Mouse (Mus musculus) effector memory CD4-positive, alpha-beta T cell, adult 5 months (primary cell): ENCODE measurements around the gene Cst6. TPM values are rescaled to one million over a fixed set of nuclear protein-coding genes. Genes with fewer than 3 reads are reported as not detected.

Source experiments
- polyA plus RNA-seq: library from polyadenylated mRNA; unstranded; fragments of 100-300 nt; shearing (Covaris generic); gene quantifications from one replicate; pipeline ENCODE4 v1.2.1, GENCODE M21; 2017

The Cst6 gene
- 0.65 TPM for polyA plus RNA-seq

GRCm38 (mm10) chr19:5349502-5349873 lies at the start of gene Cst6:
TSS of gene Cst6 (minus strand) at chr19:5349574.

GRCm38 (mm10) chr19:5388588-5389242 lies 39.3 kb upstream of the Cst6 start, which contains the start of gene Sart1:
TSS of gene Sart1 (minus strand) at chr19:5388703.

GRCm38 (mm10) chr19:5367053-5367359 lies 17.6 kb upstream of the Cst6 start, which contains the start of gene Banf1:
TSS of gene Banf1 (minus strand) at chr19:5367168.

GRCm38 (mm10) chr19:5366175-5367052 lies 17.0 kb upstream of the Cst6 start, which contains the start of gene Eif1ad:
TSS of gene Eif1ad (plus strand) at chr19:5366741.

GRCm38 (mm10) chr19:5335441-5335840 lies 13.9 kb downstream of the Cst6 start, which contains the start of gene Catsper1:
TSS of gene Catsper1 (plus strand) at chr19:5335741.

GRCm38 (mm10) chr19:5297903-5298800 lies 51.2 kb downstream of the Cst6 start, which contains the start of gene Gal3st3:
TSS of gene Gal3st3 (plus strand) at chr19:5298331.

GRCm38 (mm10) chr19:5294972-5295735 lies 54.2 kb downstream of the Cst6 start, which contains the start of gene Sf3b2:
TSS of gene Sf3b2 (minus strand) at chr19:5295455.

Other genes with a start within 250 kb of the Cst6 start
- 151 TPM for gene Rab1b, start 242.5 kb downstream of the Cst6 start, polyA plus RNA-seq
- gene Klc2, start 231.0 kb downstream of the Cst6 start, polyA plus RNA-seq = 2.6 TPM
- 95.2 TPM for gene Pacs1, start 76.5 kb downstream of the Cst6 start, polyA plus RNA-seq
- 294 TPM for gene Sf3b2, start 54.1 kb downstream of the Cst6 start, polyA plus RNA-seq
- gene Gal3st3, start 51.2 kb downstream of the Cst6 start, polyA plus RNA-seq = not detected
- not detected for gene Catsper1, start 13.8 kb downstream of the Cst6 start, polyA plus RNA-seq
- gene Eif1ad, start 17.2 kb upstream of the Cst6 start, polyA plus RNA-seq = 35.1 TPM
- 156 TPM for gene Banf1, start 17.6 kb upstream of the Cst6 start, polyA plus RNA-seq
- gene Sart1, start 39.1 kb upstream of the Cst6 start, polyA plus RNA-seq = 218 TPM
- not detected for gene Tsga10ip, start 53.0 kb upstream of the Cst6 start, polyA plus RNA-seq
- 175 TPM for gene Drap1, start 75.4 kb upstream of the Cst6 start, polyA plus RNA-seq
- gene AI837181, start 75.6 kb upstream of the Cst6 start, polyA plus RNA-seq = 24.5 TPM
- gene Fosl1, start 98.0 kb upstream of the Cst6 start, polyA plus RNA-seq = 0.77 TPM
- gene Ccdc85b, start 108.3 kb upstream of the Cst6 start, polyA plus RNA-seq = 4.4 TPM
- gene Fibp, start 111.0 kb upstream of the Cst6 start, polyA plus RNA-seq = 68.1 TPM
- 191 TPM for gene Ctsw, start 118.9 kb upstream of the Cst6 start, polyA plus RNA-seq
- gene Efemp2, start 124.4 kb upstream of the Cst6 start, polyA plus RNA-seq = 0.86 TPM
- 24.6 TPM for gene Mus81, start 138.8 kb upstream of the Cst6 start, polyA plus RNA-seq
- gene Cfl1, start 140.9 kb upstream of the Cst6 start, polyA plus RNA-seq = 2,701 TPM
- not detected for gene 1700020D05Rik, start 154.2 kb upstream of the Cst6 start, polyA plus RNA-seq
- 3.8 TPM for gene Snx32, start 161.0 kb upstream of the Cst6 start, polyA plus RNA-seq
- not detected for gene Ovol1, start 211.1 kb upstream of the Cst6 start, polyA plus RNA-seq
- 8.2 TPM for gene Ap5b1, start 218.5 kb upstream of the Cst6 start, polyA plus RNA-seq